Mouse (Mus musculus) forebrain, embryonic 13.5 days (tissue): ENCODE data around the gene Vmn1r222. TPM values are rescaled to one million over a fixed set of nuclear protein-coding genes. Genes with fewer than 3 reads are reported as not detected.

ENCODE experiments used
- ATAC-seq: fragments of 200-750 bp; cut with Nextera tagmentation; 2 replicates; pipeline ENCODE4 v1.8.0; 2017
- H3K27ac ChIP-seq: fragments of 300-500 bp; sonication (generic); 2 replicates; pipeline ENCODE4 v1.5.1; 2015; ENCODE audit warnings: inconsistent platforms, mild to moderate bottlenecking, moderate library complexity
- H3K27me3 ChIP-seq: fragments of 300-500 bp; sonication (generic); 2 replicates; pipeline ENCODE4 v1.6.1; 2015; ENCODE audit warnings: mild to moderate bottlenecking, inconsistent platforms
- H3K36me3 ChIP-seq: fragments of 300-500 bp; sonication (generic); 2 replicates; pipeline ENCODE4 v1.6.1; 2015; ENCODE audit warnings: mild to moderate bottlenecking, inconsistent platforms; ENCODE audit not compliant: poor library complexity, severe bottlenecking
- H3K4me1 ChIP-seq: fragments of 300-500 bp; sonication (generic); 2 replicates; pipeline ENCODE4 v1.6.1; 2015; ENCODE audit warnings: inconsistent platforms
- H3K4me2 ChIP-seq: fragments of 300-500 bp; sonication (generic); 2 replicates; pipeline ENCODE4 v1.6.1; 2015; ENCODE audit warnings: inconsistent platforms, mild to moderate bottlenecking, moderate library complexity
- H3K4me3 ChIP-seq: fragments of 300-500 bp; sonication (generic); 2 replicates; pipeline ENCODE4 v1.5.1; 2015; ENCODE audit warnings: mild to moderate bottlenecking, inconsistent platforms
- H3K9ac ChIP-seq: fragments of 300-500 bp; sonication (generic); 2 replicates; pipeline ENCODE4 v1.6.1; 2015; ENCODE audit warnings: mild to moderate bottlenecking, inconsistent platforms
- H3K9me3 ChIP-seq: fragments of 300-500 bp; sonication (generic); replicated peaks from 2 replicates; pipeline ENCODE4 v1.6.1; 2016; ENCODE audit warnings: inconsistent platforms
- WGBS: fragments of 180-500 bp; shearing (Covaris S2); methylation state at CpG from one replicate; pipeline ENCODE4 v1.1.7; 2015; 5-methylcytosine and 5-hydroxymethylcytosine counted together
- polyA plus RNA-seq: library from polyadenylated mRNA; unstranded; fragments of >200 nt; fragmentation: Nextera tagmentation; extraction: Ambion mirVana; gene quantifications from 2 replicates; pipeline ENCODE4 v1.2.1, GENCODE M21; 2015

Gene Vmn1r222
- polyA plus RNA-seq, 1 experiment from 2014 or later: not detected

DNA sequence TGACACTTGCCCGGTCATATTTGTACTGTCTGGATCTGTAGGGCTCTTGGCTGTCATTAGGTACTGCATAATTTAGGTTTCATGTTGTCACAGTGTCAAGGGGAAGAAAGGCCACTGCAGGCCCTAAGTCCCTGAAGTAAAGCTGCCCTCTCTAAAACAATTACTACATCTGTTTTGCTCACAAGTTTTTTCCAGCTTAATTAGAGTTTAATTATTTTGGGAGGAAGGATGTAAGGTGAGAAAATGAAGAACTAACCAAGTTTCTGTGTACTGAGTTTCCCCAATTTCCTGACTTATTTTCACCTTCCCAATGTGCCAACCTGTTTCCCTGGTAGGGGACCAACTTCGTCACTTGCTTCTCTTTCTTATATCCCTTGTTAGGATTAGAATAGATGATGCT is 47.9 kb downstream of the Vmn1r222 start, which contains the start of gene Vmn1r220:
TSS of gene Vmn1r220 (minus strand) at position 101 of the 400 bp plus-strand sequence.
- no peak within 1 kb of the TSS for H3K4me2 ChIP-seq
- H3K4me1 ChIP-seq: no peaks in the 10 kb centered on the region
- no peaks in the 10 kb centered on the region for H3K36me3 ChIP-seq
- no peak within 1 kb of the TSS for H3K4me3 ChIP-seq
- no peaks in the 10 kb centered on the region for H3K27me3 ChIP-seq
- no peak for ATAC-seq
- WGBS: 86% methylated on average over 2 of the region's 2 CpGs
- H3K27ac ChIP-seq: no peak within 1 kb of the TSS
- no peaks in the 10 kb centered on the region for H3K9me3 ChIP-seq
- H3K9ac ChIP-seq: no peak within 1 kb of the TSS

Other genes with a start within 250 kb of the Vmn1r222 start
- gene Vmn1r213, start 228.3 kb downstream of the Vmn1r222 start, polyA plus RNA-seq: not detected in 2 replicates
- not detected in 2 replicates for gene Vmn1r214, start 205.5 kb downstream of the Vmn1r222 start, polyA plus RNA-seq
- gene Vmn1r215, start 167.9 kb downstream of the Vmn1r222 start, polyA plus RNA-seq: not detected in 2 replicates
- gene Vmn1r217, start 117.7 kb downstream of the Vmn1r222 start, polyA plus RNA-seq: not detected in 2 replicates
- not detected in 2 replicates for gene Vmn1r218, start 102.8 kb downstream of the Vmn1r222 start, polyA plus RNA-seq
- not detected in 2 replicates for gene Vmn1r219, start 76.6 kb downstream of the Vmn1r222 start, polyA plus RNA-seq
- gene Vmn1r220, start 48.0 kb downstream of the Vmn1r222 start, polyA plus RNA-seq: not detected in 2 replicates
- not detected in 2 replicates for gene Vmn1r221, start 21.8 kb downstream of the Vmn1r222 start, polyA plus RNA-seq
- not detected in 2 replicates for gene Vmn1r223, start 11.2 kb upstream of the Vmn1r222 start, polyA plus RNA-seq
- gene Zfp322a, start 133.3 kb upstream of the Vmn1r222 start, polyA plus RNA-seq: 61.4 and 61.8 TPM in 2 replicates
- 12.4 and 13.4 TPM in 2 replicates for gene Abt1, start 187.9 kb upstream of the Vmn1r222 start, polyA plus RNA-seq
- gene Btn1a1, start 230.0 kb upstream of the Vmn1r222 start, polyA plus RNA-seq: not detected in 2 replicates